Mouse (Mus musculus) lung, embryonic 14.5 days (tissue): Measurements from ENCODE around the gene Tnfrsf25. TPM values are rescaled to one million over a fixed set of nuclear protein-coding genes. Genes with fewer than 3 reads are reported as not detected.
A peak's percentile ranks its signal among the peaks of the same experiment; 100 is the strongest.

Experiments
- ATAC-seq: fragments of 200-750 bp; cut with Nextera tagmentation; 2 replicates; pipeline ENCODE4 v1.8.0; 2017; ENCODE audit warnings: mild to moderate bottlenecking, moderate TSS enrichment, moderate library complexity; ENCODE audit not compliant: insufficient read depth
- DNase-seq: peaks from one replicate; pipeline ENCODE4 v3.0.0-alpha.2; 2015
- H3K27ac ChIP-seq: fragments of 300-500 bp; sonication (generic); 2 replicates; pipeline ENCODE4 v1.5.1; 2014; ENCODE audit warnings: low read depth, mild to moderate bottlenecking, moderate library complexity
- H3K27me3 ChIP-seq: fragments of 300-500 bp; sonication (generic); 2 replicates; pipeline ENCODE4 v1.6.1; 2014; ENCODE audit warnings: low read length, control low read depth; ENCODE audit not compliant: insufficient read depth
- H3K36me3 ChIP-seq: fragments of 300-500 bp; sonication (generic); 2 replicates; pipeline ENCODE4 v1.6.1; 2014; ENCODE audit warnings: control low read depth; ENCODE audit not compliant: insufficient read depth
- H3K4me1 ChIP-seq: fragments of 300-500 bp; sonication (generic); 2 replicates; pipeline ENCODE4 v1.6.1; 2014; ENCODE audit warnings: antibody characterized with exemption, control low read depth; ENCODE audit not compliant: insufficient read depth
- H3K4me2 ChIP-seq: fragments of 300-500 bp; sonication (generic); 2 replicates; pipeline ENCODE4 v1.6.1; 2014; ENCODE audit warnings: mild to moderate bottlenecking
- H3K4me3 ChIP-seq: fragments of 300-500 bp; sonication (generic); 2 replicates; pipeline ENCODE4 v1.5.1; 2014; ENCODE audit warnings: low read depth, low read length
- H3K9ac ChIP-seq: fragments of 300-500 bp; sonication (generic); 2 replicates; pipeline ENCODE4 v1.6.1; 2014
- H3K9me3 ChIP-seq: fragments of 300-500 bp; sonication (generic); 2 replicates; pipeline ENCODE4 v1.6.1; 2016; ENCODE audit warnings: low read depth, low read length, control low read depth
- CTCF ChIP-seq: IDR thresholded peaks from 2 replicates; pipeline ENCODE4 v1.5.1; 2016; ENCODE audit warnings: antibody characterized with exemption, low read depth
- WGBS: fragments of 180-500 bp; shearing (Covaris S2); extraction: QIAGEN DNeasy Blood & Tissue Kit; methylation state at CpG from one replicate; pipeline ENCODE4 v1.1.7; 2014; 5-methylcytosine and 5-hydroxymethylcytosine counted together
- polyA plus RNA-seq: library from polyadenylated mRNA; unstranded; fragments of >200 nt; fragmentation: Nextera tagmentation; extraction: Ambion mirVana; gene quantifications from 2 replicates; pipeline ENCODE4 v1.2.1, GENCODE M21; 2014

The Tnfrsf25 gene
- polyA plus RNA-seq, 1 experiment from 2014 or later = 0.75 TPM

DNA sequence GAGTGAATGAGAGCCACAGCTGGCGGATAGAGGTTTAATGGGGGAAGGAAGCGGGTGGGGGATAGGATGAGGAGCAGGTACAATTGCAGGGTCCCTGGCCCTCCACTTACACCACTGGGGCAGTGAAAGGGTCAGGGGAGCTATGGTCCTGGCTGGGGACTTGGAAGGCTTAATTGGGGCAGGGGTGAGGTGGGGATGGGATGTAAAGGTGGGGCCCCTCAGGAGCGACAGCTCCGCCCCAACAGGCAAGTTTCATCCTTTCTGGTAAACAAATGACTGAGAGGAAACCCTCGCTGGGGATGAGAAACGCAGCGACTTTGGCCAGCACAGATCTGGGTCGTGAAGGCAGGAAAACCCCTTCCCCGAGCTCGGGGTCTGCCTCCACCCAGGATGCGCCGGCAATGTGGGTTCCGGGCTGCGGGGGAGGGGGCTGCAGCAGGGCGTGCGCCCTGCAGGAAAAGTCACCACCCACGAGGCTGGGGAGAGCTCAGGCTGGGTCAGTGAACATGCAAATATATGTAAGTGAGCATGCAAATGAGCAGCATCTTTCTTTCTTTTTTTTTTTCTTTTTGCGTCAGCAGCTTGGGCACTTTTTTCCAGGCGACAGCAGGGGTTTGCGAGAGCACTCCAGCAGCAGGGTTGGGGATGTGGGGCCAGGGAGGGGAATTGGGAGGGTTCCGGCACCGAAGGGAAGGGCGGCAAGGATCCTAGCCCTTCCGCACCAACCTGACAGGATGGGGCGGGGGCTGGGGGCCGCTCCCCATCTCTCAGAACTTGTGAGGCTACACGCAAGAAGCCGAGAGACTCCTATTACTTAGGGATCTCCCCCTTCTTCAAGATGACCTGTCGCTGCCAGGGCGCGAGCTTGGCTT lies 4.8 kb downstream of the Tnfrsf25 start:
- Histone ChIP-seq H3K4me1 (no peaks in the 10 kb centered on the region; the same call in 1 of the 2 replicates), H3K27ac (no peak overlapping the region), H3K27me3 (peaks cover 92% of the 10 kb centered on the region), H3K9ac (no peak overlapping the region), H3K4me2 (peak overlapping the region; percentile 47), H3K4me3 (peak overlapping the region; percentile 18; the same call in 1 of the 2 replicates), H3K9me3 (no peaks in the 10 kb centered on the region), H3K36me3 (no peaks in the 10 kb centered on the region; the same call in 1 of the 2 replicates)
- TF ChIP-seq CTCF = no peak
- peak; percentile 15 for DNase-seq
- WGBS = 2% methylated on average over 31 of the region's 31 CpGs
- no peak for ATAC-seq

DNA sequence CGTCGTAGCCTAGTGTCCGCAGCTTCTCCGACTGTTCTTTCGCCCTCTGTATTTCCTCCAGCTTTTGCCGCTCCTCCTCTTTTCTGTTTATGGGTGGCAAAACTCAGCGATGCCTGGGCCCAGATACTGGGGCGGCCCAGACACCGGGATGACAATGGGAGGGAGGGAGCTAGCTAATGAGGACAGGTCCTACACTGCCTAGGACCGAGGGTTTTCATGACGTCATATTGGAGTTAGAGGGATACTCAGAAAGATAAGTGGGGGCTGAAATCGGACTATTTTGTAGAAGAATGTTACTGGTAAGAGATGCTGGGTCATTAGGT lies 5.4 kb downstream of the Tnfrsf25 start:
- ATAC-seq (no peak), DNase-seq (no peak)
- H3K4me2 ChIP-seq = peak overlapping the region; percentile 47; the same call in 1 of the 2 replicates
- no peak for TF ChIP-seq CTCF
- H3K4me1 ChIP-seq = no peaks in the 10 kb centered on the region; the same call in 1 of the 2 replicates
- H3K4me3 ChIP-seq = peak overlapping the region; percentile 18; the same call in 1 of the 2 replicates
- peaks cover 94% of the 10 kb centered on the region for H3K27me3 ChIP-seq
- no peaks in the 10 kb centered on the region; the same call in 1 of the 2 replicates for H3K36me3 ChIP-seq
- H3K9ac ChIP-seq = no peak overlapping the region
- WGBS = 3% methylated on average over 12 of the region's 12 CpGs
- H3K9me3 ChIP-seq = no peaks in the 10 kb centered on the region
- no peak overlapping the region for H3K27ac ChIP-seq

DNA sequence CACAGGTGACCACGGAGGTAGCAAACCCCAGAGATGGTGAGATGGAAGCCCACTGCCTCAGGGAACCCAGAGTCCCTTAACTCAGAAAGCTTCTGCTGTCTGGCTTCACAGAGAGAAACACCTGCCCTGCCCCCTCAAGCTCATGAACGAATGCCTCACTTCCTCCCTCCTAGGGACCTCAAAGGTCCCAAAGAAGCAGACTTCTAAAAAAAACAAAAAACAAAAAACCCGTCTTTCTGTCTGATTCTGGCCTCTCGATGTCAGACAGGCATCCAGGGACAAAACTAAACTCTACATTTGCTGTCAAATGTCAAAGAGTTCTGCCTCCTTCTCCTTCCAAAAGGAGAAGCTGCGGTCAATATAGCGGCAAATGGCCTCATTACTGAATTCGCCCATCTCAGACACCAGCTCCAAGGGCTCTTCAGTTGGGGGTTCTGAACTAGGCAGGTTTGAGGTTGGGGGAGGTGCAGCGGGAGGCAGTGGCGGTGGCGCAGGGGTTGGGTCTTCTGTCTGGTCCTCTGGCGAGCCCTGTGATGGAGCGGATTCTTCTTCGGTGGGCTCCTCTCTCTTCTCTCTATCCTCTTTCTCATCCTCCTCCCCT lies 8.7 kb downstream of the Tnfrsf25 start:
- H3K4me3 ChIP-seq = no peak overlapping the region
- H3K4me2 ChIP-seq = no peak overlapping the region; the same call in 1 of the 2 replicates
- ATAC-seq (no peak), DNase-seq (no peak)
- H3K4me1 ChIP-seq = no peaks in the 10 kb centered on the region; the same call in 1 of the 2 replicates
- H3K27me3 ChIP-seq = peaks cover 97% of the 10 kb centered on the region
- TF ChIP-seq CTCF = no peak
- no peaks in the 10 kb centered on the region; the same call in 1 of the 2 replicates for H3K36me3 ChIP-seq
- H3K27ac ChIP-seq = no peak overlapping the region
- 35% methylated on average over 13 of the region's 13 CpGs for WGBS
- H3K9me3 ChIP-seq = no peaks in the 10 kb centered on the region
- H3K9ac ChIP-seq = no peak overlapping the region

DNA sequence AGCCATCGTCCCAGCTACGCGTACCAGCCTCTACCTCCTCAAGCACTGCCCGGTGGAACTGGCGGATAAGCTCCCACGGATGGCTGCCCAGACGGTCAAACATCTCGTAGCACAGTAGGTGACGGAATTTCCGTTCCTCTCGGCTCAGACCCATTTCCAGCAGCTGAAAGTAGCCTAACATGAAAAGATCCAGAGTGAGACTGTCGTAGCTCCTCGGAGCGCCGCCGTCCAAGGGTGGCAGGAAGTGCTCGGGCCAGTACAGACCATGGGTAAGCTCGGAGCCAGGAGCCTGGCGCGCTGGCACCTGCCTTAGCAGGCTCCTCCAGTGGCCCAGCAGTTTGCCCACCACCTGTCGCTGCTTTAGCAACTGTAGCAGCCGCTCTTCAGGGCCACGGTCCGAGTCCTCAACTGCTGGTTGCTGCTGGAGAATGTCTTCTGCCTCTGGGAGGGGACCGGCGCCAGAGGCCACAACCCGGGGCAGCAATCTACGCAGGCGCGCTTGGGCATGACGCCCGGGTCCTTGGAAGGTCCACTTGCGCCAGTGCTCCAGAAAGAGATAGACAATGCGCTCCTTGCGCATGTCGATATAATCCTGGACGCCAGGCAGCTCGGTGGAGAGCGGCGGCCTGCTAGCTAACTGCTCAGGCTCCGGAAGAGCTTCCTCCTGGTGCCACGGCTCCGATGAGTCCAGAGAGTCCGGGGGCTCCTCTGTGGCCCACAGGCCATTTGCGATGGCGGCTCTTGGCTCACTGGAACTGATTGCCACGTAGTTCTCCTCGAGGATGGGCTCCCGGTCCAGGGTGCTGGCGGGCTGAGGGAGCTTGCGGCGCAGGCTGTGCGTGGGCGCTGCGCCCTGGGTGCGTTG lies 9.7 kb downstream of the Tnfrsf25 start:
- peak overlapping the region; percentile 17 for H3K4me3 ChIP-seq
- peak overlapping the region; percentile 37; the same call in 1 of the 2 replicates for H3K4me2 ChIP-seq
- H3K27me3 ChIP-seq = peaks cover 97% of the 10 kb centered on the region
- no peaks in the 10 kb centered on the region; the same call in 1 of the 2 replicates for H3K36me3 ChIP-seq
- H3K4me1 ChIP-seq = peaks cover 1% of the 10 kb centered on the region; the same call in 1 of the 2 replicates
- ATAC-seq (no peak), DNase-seq (peak; percentile 30)
- no peaks in the 10 kb centered on the region for H3K9me3 ChIP-seq
- no peak overlapping the region for H3K9ac ChIP-seq
- 14% methylated on average over 56 of the region's 56 CpGs for WGBS
- H3K27ac ChIP-seq = no peak overlapping the region
- TF ChIP-seq CTCF = no peak

DNA sequence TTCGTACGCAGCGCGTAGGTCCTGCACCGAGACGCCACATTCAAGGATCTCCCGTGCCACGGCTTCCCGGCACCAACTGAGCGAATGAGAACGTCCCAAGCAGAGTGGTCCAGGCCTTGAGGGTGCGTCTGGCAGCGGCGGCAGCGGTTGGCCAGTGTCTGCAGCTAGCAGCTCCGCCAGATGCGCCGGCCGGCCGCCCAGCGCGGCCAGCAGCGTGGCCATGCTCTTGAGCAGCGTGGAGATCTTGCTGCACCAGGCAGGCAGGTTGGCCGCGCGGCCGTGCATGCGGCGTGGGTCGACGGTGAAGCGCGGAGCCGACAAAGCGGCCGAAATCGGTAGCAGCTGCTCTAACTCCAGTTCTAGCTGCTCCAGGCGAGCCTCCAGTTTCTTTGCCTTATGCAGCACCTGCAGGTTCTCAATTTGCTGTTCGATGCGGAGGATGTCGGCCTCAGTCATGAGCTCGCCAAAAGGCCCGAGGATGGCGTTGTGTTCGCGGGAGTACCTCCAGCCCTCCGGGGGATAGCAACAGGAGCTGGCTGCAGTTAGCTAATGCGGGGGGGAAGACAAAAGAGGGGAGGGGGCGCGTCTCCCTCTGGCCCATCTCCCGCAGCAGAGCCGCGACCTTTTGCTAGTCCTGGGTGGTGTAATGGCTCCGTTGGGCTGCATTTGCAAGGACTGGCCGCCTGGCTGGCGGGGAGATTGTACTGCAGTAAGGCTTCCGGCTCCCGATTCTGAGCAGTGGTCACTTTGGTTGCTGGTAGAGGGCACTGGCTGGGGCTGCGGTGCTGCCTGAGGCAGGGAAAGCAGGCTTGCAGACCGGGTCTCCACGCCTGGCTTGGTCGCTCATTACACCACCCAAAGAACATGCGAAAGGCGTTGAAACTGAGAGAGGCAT lies 10.5 kb downstream of the Tnfrsf25 start:
- ATAC-seq (no peak), DNase-seq (peak; percentile 21)

DNA sequence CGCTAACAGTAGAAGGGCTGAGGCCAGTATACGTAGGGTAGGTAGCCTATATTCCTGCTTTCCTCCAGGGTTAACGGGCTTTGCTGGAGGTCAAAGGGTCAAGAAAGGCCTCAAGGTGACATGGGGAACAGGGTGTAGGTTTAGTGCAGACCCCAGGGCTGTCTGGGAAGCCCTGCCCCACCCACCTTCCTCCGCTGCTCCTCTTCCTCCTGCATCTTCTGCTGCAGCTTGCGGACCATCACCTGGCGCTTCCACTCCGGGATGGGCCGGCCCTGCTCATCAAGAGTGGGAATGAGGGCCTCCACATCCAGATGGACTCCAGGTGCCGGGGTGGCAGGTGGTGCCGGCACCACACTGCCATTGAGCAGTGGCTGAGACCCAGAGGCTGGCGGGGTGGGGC lies 12.2 kb downstream of the Tnfrsf25 start:
- Histone ChIP-seq H3K4me2 (no peak overlapping the region), H3K9me3 (no peaks in the 10 kb centered on the region), H3K9ac (no peak overlapping the region), H3K4me1 (0 out of 2 replicates have a peak, but pooled peaks cover 5% of the 10 kb centered on the region), H3K27ac (no peak overlapping the region), H3K4me3 (no peak overlapping the region), H3K36me3 (no peaks in the 10 kb centered on the region; the same call in 1 of the 2 replicates), H3K27me3 (peaks cover 100% of the 10 kb centered on the region)
- DNase-seq (no peak), ATAC-seq (no peak)
- WGBS = 74% methylated on average over 11 of the region's 11 CpGs
- no peak for TF ChIP-seq CTCF

More for the DNA sequence above, 10.5 kb downstream of the Tnfrsf25 start:
- 0 out of 2 replicates have a peak, but pooled peaks cover 5% of the 10 kb centered on the region for H3K4me1 ChIP-seq
- H3K9ac ChIP-seq = no peak overlapping the region
- TF ChIP-seq CTCF = no peak
- peak overlapping the region; percentile 17 for H3K4me3 ChIP-seq
- 12% methylated on average over 65 of the region's 65 CpGs for WGBS
- peak overlapping the region; percentile 37; the same call in 1 of the 2 replicates for H3K4me2 ChIP-seq
- H3K27ac ChIP-seq = no peak overlapping the region
- H3K27me3 ChIP-seq = peaks cover 97% of the 10 kb centered on the region
- no peaks in the 10 kb centered on the region; the same call in 1 of the 2 replicates for H3K36me3 ChIP-seq
- no peaks in the 10 kb centered on the region for H3K9me3 ChIP-seq
